Mouse (Mus musculus): ENCODE results near the gene Uhmk1.

DNA sequence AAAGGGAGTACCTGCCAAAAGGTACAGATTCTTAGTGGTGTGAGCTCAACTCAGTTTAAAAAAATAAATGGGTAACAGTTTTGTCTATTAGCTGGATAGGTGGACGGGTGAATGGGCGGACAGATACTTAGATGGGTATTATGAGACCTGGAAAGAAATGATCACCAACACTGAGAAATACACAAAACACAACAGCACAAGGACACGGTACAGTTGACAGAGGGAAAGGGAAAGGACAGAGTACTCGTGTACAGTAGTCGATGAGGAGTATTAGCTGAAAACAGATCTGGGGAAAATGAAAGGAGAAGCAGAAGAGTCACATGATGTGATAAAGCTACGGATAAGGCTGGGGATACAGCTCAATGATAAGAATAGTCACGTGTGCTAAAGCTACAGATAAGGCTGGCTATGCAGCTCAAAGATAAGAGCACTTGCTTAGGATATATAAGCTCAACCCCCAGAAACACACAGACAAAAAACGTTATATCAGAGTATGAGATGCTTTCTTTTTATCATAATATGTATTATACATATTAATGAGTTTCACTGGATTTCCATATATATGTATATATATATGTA is 38.4 kb downstream of the Uhmk1 start:
- TF ChIP-seq CTCF (IDR thresholded peaks at IDR 0.05; ENCODE audit: control insufficient read depth, insufficient read depth, insufficient read length) (no peak), MYOD1 (IDR thresholded peaks at IDR 0.05; ENCODE audit: control insufficient read depth, insufficient read length, low read depth) (no peak), MAX (IDR thresholded peaks at IDR 0.05) (no peak), USF1 (IDR thresholded peaks at IDR 0.05; ENCODE audit: low read depth) (no peak), MYOG (IDR thresholded peaks at IDR 0.05; ENCODE audit: control insufficient read depth, extremely low read depth, insufficient read length) (no peak), FOSL1 (IDR thresholded peaks at IDR 0.05; ENCODE audit: insufficient read depth, low read length, poor library complexity, severe bottlenecking) (no peak)

All from C2C12 (cell line).